Mouse (Mus musculus) kidney, embryonic 16.5 days (tissue): ENCODE data around the gene Abca16. TPM values are rescaled to one million over a fixed set of nuclear protein-coding genes. Genes with fewer than 3 reads are reported as not detected.
A peak's percentile ranks its signal among the peaks of the same experiment; 100 is the strongest.

Source experiments
- ATAC-seq: fragments of 200-750 bp; cut with Nextera tagmentation; 2 replicates; pipeline ENCODE4 v1.8.0; 2017; ENCODE audit warnings: moderate TSS enrichment; ENCODE audit not compliant: low FRiP score, low TSS enrichment
- H3K27ac ChIP-seq: fragments of 300-500 bp; sonication (generic); 2 replicates; pipeline ENCODE4 v1.5.1; 2014; ENCODE audit warnings: low read length
- H3K27me3 ChIP-seq: fragments of 300-500 bp; sonication (generic); 2 replicates; pipeline ENCODE4 v1.6.1; 2014; ENCODE audit warnings: low read length, control low read depth, mixed read lengths; ENCODE audit not compliant: insufficient read depth
- H3K36me3 ChIP-seq: fragments of 300-500 bp; sonication (generic); 2 replicates; pipeline ENCODE4 v1.6.1; 2014; ENCODE audit warnings: low read length, control low read depth, mixed read lengths; ENCODE audit not compliant: insufficient read depth
- H3K4me1 ChIP-seq: fragments of 300-500 bp; sonication (generic); 2 replicates; pipeline ENCODE4 v1.6.1; 2014; ENCODE audit warnings: low read length, control low read depth, mixed read lengths; ENCODE audit not compliant: insufficient read depth
- H3K4me2 ChIP-seq: fragments of 300-500 bp; sonication (generic); replicated peaks from 2 replicates; pipeline ENCODE4 v1.6.1; 2014; ENCODE audit warnings: low read depth, low read length
- H3K4me3 ChIP-seq: fragments of 300-500 bp; sonication (generic); 2 replicates; pipeline ENCODE4 v1.5.1; 2014; ENCODE audit warnings: mild to moderate bottlenecking, low read length
- H3K9ac ChIP-seq: fragments of 300-500 bp; sonication (generic); replicated peaks from 2 replicates; pipeline ENCODE4 v1.6.1; 2014; ENCODE audit warnings: low read length
- H3K9me3 ChIP-seq: fragments of 300-500 bp; sonication (generic); 2 replicates; pipeline ENCODE4 v1.6.1; 2016; ENCODE audit warnings: low read length, control low read depth
- WGBS: fragments of 180-500 bp; shearing (Covaris S2); extraction: QIAGEN DNeasy Blood & Tissue Kit; methylation state at CpG from one replicate; pipeline ENCODE4 v1.1.7; 2014; 5-methylcytosine and 5-hydroxymethylcytosine counted together
- polyA plus RNA-seq: library from polyadenylated mRNA; unstranded; fragments of >200 nt; fragmentation: Nextera tagmentation; extraction: Ambion mirVana; gene quantifications from 2 replicates; pipeline ENCODE4 v1.2.1, GENCODE M21; 2015

The Abca16 gene
- polyA plus RNA-seq: not detected in 2 replicates

DNA sequence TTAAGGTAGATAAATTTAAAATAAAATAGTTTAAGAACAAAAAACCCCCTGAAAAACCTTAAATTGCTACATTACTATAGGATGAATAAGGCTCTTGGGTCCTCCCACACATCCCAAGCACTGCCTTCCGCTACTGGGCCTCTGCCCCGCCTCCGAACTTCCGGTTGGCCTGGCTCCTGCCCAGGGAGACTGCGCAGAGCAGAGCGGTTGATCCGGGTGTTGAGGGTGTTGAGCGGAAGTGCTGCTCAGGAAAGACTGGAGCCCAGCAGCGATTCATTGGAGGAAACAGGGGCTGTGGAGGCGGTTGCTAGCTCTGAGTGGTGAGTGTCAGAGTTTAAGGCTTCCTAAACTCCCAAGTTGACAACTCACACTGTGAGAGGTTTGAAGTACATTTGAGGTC is at the start of gene Abca16:
Gene Abca16, plus strand, starts transcription at position 201 of the 400 bp plus-strand sequence.
- 69% methylated on average over 10 of the region's 10 CpGs for WGBS
- H3K36me3 ChIP-seq: no peaks in the 10 kb centered on the region
- no peak within 1 kb of the TSS for H3K4me3 ChIP-seq
- H3K27ac ChIP-seq: no peak within 1 kb of the TSS
- H3K9ac ChIP-seq: no peak within 1 kb of the TSS
- H3K27me3 ChIP-seq: no peaks in the 10 kb centered on the region
- H3K4me2 ChIP-seq: no peak within 1 kb of the TSS
- H3K9me3 ChIP-seq: no peaks in the 10 kb centered on the region
- no peak for ATAC-seq
- no peaks in the 10 kb centered on the region for H3K4me1 ChIP-seq

DNA sequence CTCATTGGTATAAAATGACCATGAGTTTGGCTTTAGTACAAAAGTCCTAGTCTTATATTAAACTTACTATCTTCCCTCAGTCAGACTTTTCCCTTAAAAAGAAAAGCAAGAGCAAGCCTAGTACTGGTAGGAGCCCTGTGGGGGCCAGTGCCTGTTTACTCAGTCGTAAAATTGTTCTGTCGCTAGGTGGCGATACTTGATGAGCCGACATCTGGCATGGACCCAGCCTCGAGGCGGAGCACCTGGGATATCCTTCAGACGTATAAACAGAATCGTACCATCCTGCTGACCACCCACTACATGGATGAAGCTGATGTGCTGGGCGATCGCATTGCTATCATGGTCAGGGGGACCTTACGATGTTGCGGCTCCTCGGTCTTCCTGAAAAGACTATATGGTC is 48.3 kb upstream of the Abca16 start:
- no peak for ATAC-seq
- Histone ChIP-seq H3K27ac (no peak overlapping the region), H3K4me1 (no peaks in the 10 kb centered on the region), H3K4me3 (no peak overlapping the region), H3K36me3 (no peaks in the 10 kb centered on the region), H3K9me3 (no peaks in the 10 kb centered on the region), H3K4me2 (no peak overlapping the region), H3K27me3 (no peaks in the 10 kb centered on the region), H3K9ac (no peak overlapping the region)
- 40% methylated on average over 13 of the region's 13 CpGs for WGBS

DNA sequence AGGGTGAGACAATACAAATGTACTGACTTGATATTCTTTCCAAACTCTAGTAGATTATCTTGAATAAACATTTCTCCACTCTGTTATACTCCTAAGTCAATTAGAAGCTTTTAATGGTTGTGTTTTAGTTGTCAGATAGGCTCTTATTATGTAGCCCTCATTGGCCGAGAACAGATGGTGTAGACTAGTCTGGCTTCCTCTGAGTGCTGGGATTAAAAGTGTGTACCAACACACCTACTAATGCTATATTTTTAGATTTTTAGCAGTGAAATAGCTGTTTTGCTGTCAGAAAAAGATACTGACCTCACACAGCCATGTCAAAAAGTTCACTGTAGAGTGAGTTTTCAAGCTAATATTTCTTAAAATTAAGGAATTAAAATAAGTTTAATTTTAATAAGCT is 2.9 kb downstream of the Abca16 start:
- WGBS: 89% methylated on average over 1 of the region's 1 CpGs
- Histone ChIP-seq H3K4me2 (no peak overlapping the region), H3K9ac (no peak overlapping the region), H3K27me3 (no peaks in the 10 kb centered on the region), H3K4me1 (no peaks in the 10 kb centered on the region), H3K4me3 (no peak overlapping the region), H3K36me3 (no peaks in the 10 kb centered on the region), H3K9me3 (no peaks in the 10 kb centered on the region), H3K27ac (no peak overlapping the region)
- ATAC-seq: no peak

DNA sequence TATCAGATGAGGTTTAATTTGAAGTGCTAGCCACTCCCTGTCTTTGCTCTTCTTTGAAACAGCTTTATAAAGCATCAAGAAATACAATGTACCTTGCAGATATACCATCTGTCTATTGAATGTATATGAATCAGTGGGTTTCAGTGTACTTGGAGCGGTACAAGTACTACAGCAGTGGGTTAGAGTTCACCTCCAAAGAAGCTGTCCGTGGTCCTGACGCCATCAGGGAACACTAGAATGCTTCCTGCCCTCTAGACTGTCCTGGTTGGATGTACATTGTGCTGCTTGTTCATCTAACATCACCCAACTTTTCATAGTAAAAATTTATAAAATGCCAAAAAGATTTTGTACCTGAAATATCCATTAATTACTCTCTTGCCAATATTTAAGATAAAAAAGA is 17.2 kb downstream of the Abca16 start:
- Histone ChIP-seq H3K27me3 (no peaks in the 10 kb centered on the region), H3K36me3 (no peaks in the 10 kb centered on the region), H3K4me1 (no peaks in the 10 kb centered on the region), H3K9me3 (no peaks in the 10 kb centered on the region), H3K4me3 (no peak overlapping the region), H3K27ac (no peak overlapping the region), H3K4me2 (no peak overlapping the region), H3K9ac (no peak overlapping the region)
- WGBS: 27% methylated on average over 3 of the region's 3 CpGs
- ATAC-seq: no peak; the same call in 1 of the 2 replicates

DNA sequence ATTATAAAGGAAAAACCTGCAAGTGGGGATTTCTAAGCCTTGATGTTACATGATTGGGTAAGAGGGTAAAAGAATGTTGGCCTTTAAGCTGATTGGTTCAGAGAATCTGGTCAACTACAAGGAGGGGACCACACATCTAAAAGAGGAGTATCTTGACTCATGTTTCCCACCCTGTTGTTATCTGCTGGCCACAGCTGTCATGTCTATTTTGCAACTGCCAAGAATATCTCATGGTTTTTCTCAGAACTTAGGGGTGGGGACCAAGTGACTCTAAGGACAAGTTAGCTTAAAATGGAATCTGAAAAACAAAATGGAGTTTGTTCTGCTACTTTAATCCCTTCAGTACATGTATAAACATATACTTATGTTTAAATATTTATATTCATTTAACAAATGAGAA is 22.0 kb downstream of the Abca16 start:
- Histone ChIP-seq H3K9ac (no peak overlapping the region), H3K27ac (no peak overlapping the region), H3K27me3 (no peaks in the 10 kb centered on the region), H3K9me3 (no peaks in the 10 kb centered on the region), H3K4me2 (no peak overlapping the region), H3K4me3 (no peak overlapping the region), H3K36me3 (no peaks in the 10 kb centered on the region), H3K4me1 (no peaks in the 10 kb centered on the region)
- ATAC-seq: no peak

DNA sequence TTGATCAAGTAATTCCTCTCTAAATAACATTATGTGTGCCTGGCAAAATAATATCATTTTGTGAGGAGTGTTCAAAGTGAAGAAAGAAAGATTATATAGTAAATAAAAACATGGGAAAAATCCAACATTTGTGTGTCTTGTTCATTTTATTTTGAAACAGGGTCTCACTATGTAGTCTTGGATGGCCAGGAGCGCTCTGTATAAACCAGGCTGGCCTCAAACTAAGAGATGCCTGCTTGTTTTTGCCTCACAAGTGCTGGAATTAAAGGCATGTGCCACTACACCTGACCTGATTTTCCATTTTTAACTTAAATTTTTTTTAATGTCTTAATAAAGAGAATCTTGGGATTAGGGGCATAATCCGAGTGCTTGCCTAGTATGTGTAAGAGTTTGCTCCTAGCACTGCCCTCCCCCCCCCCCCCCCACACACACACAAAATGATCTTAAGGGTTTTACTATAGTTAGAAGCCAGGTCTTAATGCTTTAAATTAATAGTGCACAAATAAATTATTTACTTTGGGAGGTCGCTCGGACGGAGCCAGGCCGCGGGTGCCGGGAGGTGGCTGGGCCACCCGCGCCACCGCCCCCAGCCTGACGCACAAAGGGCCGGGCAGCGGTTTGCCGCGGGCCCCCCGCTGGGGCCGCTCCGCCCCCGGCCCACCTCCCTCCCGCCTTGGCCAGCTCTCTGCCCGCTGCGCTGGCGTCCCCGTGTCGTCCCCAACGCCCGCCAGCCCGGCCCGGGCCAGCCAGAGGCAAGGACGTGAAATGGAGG is 94.6 kb downstream of the Abca16 start:
- WGBS: 7% methylated on average over 31 of the region's 31 CpGs
- peak; percentile 74; the same call in 1 of the 2 replicates for ATAC-seq
- Histone ChIP-seq H3K4me1 (no peaks in the 10 kb centered on the region), H3K36me3 (no peaks in the 10 kb centered on the region), H3K9ac (peak overlapping the region; percentile 58), H3K27ac (no peak overlapping the region), H3K4me2 (peak overlapping the region; percentile 78), H3K4me3 (peak overlapping the region; percentile 45), H3K27me3 (no peaks in the 10 kb centered on the region), H3K9me3 (no peaks in the 10 kb centered on the region)

DNA sequence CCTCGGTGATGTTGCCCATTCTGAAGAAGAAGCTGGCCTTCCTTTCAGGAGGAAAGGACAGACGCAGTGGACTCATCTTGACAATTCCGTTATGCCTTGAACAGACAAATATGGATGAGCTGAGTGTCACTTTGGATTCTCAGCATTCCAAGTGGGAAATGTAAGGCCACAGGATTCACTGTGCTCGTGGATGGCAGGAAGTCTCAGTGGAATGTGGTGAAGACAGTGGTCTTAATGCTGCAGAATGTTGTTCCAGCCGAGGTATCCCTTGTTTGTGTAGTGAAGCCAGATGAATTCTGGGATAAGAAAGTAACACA is 95.2 kb downstream of the Abca16 start:
- H3K9ac ChIP-seq: peak overlapping the region; percentile 58

DNA sequence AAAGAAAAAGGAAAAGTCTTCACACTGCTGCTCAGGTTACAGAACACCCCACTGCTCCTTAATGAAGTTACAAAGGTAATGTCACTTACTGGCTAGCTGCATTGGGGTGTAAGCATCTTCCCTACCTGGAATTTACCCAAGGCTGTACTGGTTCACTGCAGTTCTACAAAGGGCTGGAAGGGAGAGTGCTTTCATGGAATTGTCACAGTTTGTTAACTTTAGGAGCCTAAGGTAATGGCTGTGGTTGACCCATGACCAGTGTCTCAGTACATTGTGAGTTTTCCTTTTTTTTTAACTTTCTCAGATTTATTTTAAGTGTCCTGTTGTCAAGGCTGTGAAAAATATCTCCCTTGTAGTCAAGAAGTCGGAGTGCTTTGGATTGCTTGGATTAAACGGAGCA is 125.4 kb downstream of the Abca16 start:
- ATAC-seq: peak; percentile 95
- 0 out of 2 replicates have a peak, but pooled peaks cover 2% of the 10 kb centered on the region for H3K4me1 ChIP-seq
- H3K27ac ChIP-seq: no peak overlapping the region
- H3K27me3 ChIP-seq: no peaks in the 10 kb centered on the region
- no peaks in the 10 kb centered on the region for H3K36me3 ChIP-seq
- WGBS: 48% methylated on average over 2 of the region's 2 CpGs
- H3K9me3 ChIP-seq: no peaks in the 10 kb centered on the region
- H3K9ac ChIP-seq: no peak overlapping the region
- H3K4me3 ChIP-seq: no peak overlapping the region
- peak overlapping the region; percentile 23; the same call in 1 of the 2 replicates for H3K4me2 ChIP-seq

More for the DNA sequence above, 95.2 kb downstream of the Abca16 start:
- Histone ChIP-seq H3K4me1 (no peaks in the 10 kb centered on the region), H3K4me3 (peak overlapping the region; percentile 45), H3K36me3 (no peaks in the 10 kb centered on the region), H3K27me3 (no peaks in the 10 kb centered on the region), H3K27ac (no peak overlapping the region), H3K9me3 (no peaks in the 10 kb centered on the region), H3K4me2 (peak overlapping the region; percentile 78)
- ATAC-seq: no peak
- WGBS: 21% methylated on average over 5 of the region's 5 CpGs

DNA sequence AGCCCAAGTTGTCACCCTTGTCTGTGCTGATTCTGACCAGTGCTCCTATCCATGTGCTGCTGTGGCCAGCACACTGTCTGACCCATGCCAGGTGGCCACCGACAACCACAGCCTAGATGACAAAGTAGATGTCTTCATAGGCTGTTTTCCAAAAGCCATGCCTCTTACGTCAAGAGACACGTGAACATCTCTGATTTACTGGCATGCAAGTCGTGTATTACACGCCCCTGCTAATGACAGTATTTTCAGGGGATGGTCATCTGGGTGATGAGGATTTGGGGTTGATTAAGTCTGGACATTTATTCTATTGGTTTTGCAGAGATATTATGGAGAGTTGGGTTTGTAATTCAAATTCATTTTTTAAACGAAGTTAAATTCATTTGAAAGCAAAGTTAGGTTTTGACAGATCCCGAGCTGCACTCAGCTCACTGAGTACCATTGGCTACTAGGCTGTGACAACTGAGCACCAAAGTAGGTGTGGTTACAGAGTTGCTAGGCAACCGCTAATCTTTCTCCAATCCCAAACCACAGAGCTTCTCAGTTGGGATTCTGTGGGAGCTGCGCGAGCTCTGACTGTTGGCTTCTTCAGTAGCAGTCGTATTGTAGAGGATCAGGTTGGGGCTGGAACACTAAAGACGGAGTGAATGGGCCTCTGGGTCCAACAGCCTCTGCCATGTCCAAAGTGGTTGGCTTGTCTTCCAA is 143.2 kb downstream of the Abca16 start:
- no peak overlapping the region for H3K4me3 ChIP-seq
- H3K4me1 ChIP-seq: 0 out of 2 replicates have a peak, but pooled peaks cover 3% of the 10 kb centered on the region
- no peaks in the 10 kb centered on the region for H3K9me3 ChIP-seq
- H3K9ac ChIP-seq: no peak overlapping the region
- H3K36me3 ChIP-seq: no peaks in the 10 kb centered on the region
- no peak overlapping the region for H3K4me2 ChIP-seq
- H3K27me3 ChIP-seq: no peaks in the 10 kb centered on the region
- no peak overlapping the region for H3K27ac ChIP-seq
- 46% methylated on average over 12 of the region's 12 CpGs for WGBS
- 0 out of 2 replicates have a peak, but pooled peaks have one; percentile 15 for ATAC-seq

DNA sequence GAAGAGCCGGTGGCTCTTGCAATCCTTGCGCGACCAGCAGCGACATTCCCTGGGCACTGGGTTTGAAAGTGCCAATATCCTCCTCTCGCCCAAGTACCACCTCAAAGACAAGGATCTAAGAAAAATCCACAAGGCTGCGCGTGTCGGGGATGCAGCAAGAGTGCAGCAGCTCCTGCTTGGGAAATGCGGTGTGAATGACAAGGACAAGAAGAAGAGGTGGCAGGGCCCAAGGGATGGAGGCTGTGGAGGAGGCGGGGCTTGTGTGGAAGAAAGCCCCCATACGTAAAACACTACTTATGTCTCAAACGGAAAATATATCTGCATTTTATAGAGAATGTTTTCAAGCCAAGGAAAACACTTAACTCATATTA is 143.7 kb downstream of the Abca16 start:
- no peaks in the 10 kb centered on the region for H3K27me3 ChIP-seq
- ATAC-seq: no peak
- H3K4me2 ChIP-seq: no peak overlapping the region
- H3K36me3 ChIP-seq: no peaks in the 10 kb centered on the region
- H3K9me3 ChIP-seq: no peaks in the 10 kb centered on the region
- WGBS: 53% methylated on average over 12 of the region's 12 CpGs
- H3K27ac ChIP-seq: no peak overlapping the region
- H3K9ac ChIP-seq: no peak overlapping the region
- H3K4me3 ChIP-seq: no peak overlapping the region
- H3K4me1 ChIP-seq: 0 out of 2 replicates have a peak, but pooled peaks cover 3% of the 10 kb centered on the region
